Mouse (Mus musculus): ENCODE results near the gene Tmem87b. TPM values are rescaled to one million over a fixed set of nuclear protein-coding genes. Genes with fewer than 3 reads are reported as not detected.

Gene Tmem87b
- polyA plus RNA-seq, 1 experiment from 2014 or later, result 108 TPM

GRCm38 (mm10) chr2:128793958-128794357 is 24.0 kb upstream of the Tmem87b start:
- WGBS, result 60% methylated on average over 6 of the region's 6 CpGs
- no peaks in the 10 kb centered on the region for H3K9me3 ChIP-seq (ENCODE audit: control insufficient read depth)
- H3K4me1 ChIP-seq (replicated peaks; ENCODE audit: control insufficient read depth, insufficient read depth, low read length), result no peaks in the 10 kb centered on the region
- ATAC-seq, result peak; percentile 94
- no peak overlapping the region for H3K4me3 ChIP-seq (ENCODE audit: low read depth, low read length)
- H3K36me3 ChIP-seq (ENCODE audit: control insufficient read depth, insufficient read depth), result peaks cover 61% of the 10 kb centered on the region
- no peak for TF ChIP-seq CTCF (IDR thresholded peaks at IDR 0.05; ENCODE audit: low read depth)
- no peaks in the 10 kb centered on the region for H3K27me3 ChIP-seq (replicated peaks; ENCODE audit: control insufficient read depth, insufficient read depth, low read length)
- peak overlapping the region; percentile 70; the same call in 1 of the 2 replicates for H3K27ac ChIP-seq (ENCODE audit: low read depth, low read length)
- H3K4me2 ChIP-seq (replicated peaks; ENCODE audit: low read depth), result no peak overlapping the region
- H3K9ac ChIP-seq (ENCODE audit: low read depth, low read length), result no peak overlapping the region

DNA sequence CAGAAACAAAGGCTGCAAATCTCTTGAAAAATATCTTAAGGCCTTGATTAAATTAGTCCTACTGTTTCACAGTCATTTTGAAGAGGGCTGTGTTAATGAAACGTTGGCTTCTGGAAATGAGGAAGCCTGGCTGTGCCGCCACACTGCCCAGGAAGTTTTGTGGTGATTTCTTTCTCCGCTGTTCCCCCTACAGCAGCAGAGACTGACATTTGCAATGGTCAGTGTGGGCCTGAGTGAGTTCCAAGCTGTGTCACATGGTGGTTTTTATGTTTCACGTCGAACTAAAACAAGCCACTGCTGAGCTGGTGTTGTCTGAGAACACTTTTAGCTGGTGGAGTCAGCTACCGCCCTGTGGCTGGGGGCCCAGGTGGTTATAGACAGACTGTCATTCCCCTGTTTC is 21.5 kb upstream of the Tmem87b start:
- Histone ChIP-seq H3K4me1 (replicated peaks; ENCODE audit: control insufficient read depth, insufficient read depth, low read length) (no peaks in the 10 kb centered on the region), H3K4me3 (ENCODE audit: low read depth, low read length) (no peak overlapping the region), H3K27me3 (replicated peaks; ENCODE audit: control insufficient read depth, insufficient read depth, low read length) (no peaks in the 10 kb centered on the region), H3K9ac (ENCODE audit: low read depth, low read length) (no peak overlapping the region), H3K27ac (ENCODE audit: low read depth, low read length) (no peak overlapping the region), H3K9me3 (ENCODE audit: control insufficient read depth) (0 out of 2 replicates have a peak, but pooled peaks cover 6% of the 10 kb centered on the region), H3K36me3 (ENCODE audit: control insufficient read depth, insufficient read depth) (peaks cover 83% of the 10 kb centered on the region), H3K4me2 (replicated peaks; ENCODE audit: low read depth) (no peak overlapping the region)
- ATAC-seq, result no peak
- no peak for TF ChIP-seq CTCF (IDR thresholded peaks at IDR 0.05; ENCODE audit: low read depth)
- 73% methylated on average over 6 of the region's 6 CpGs for WGBS

GRCm38 (mm10) chr2:128803441-128803840 is 14.5 kb upstream of the Tmem87b start:
- no peak overlapping the region for H3K9ac ChIP-seq (ENCODE audit: low read depth, low read length)
- no peak overlapping the region for H3K4me2 ChIP-seq (replicated peaks; ENCODE audit: low read depth)
- H3K9me3 ChIP-seq (ENCODE audit: control insufficient read depth), result 0 out of 2 replicates have a peak, but pooled peaks cover 6% of the 10 kb centered on the region
- WGBS, result 84% methylated on average over 4 of the region's 4 CpGs
- ATAC-seq, result no peak
- H3K36me3 ChIP-seq (ENCODE audit: control insufficient read depth, insufficient read depth), result peaks cover 42% of the 10 kb centered on the region
- H3K27ac ChIP-seq (ENCODE audit: low read depth, low read length), result no peak overlapping the region
- H3K4me3 ChIP-seq (ENCODE audit: low read depth, low read length), result no peak overlapping the region
- TF ChIP-seq CTCF (IDR thresholded peaks at IDR 0.05; ENCODE audit: low read depth), result no peak
- H3K27me3 ChIP-seq (replicated peaks; ENCODE audit: control insufficient read depth, insufficient read depth, low read length), result no peaks in the 10 kb centered on the region
- no peaks in the 10 kb centered on the region for H3K4me1 ChIP-seq (replicated peaks; ENCODE audit: control insufficient read depth, insufficient read depth, low read length)

DNA sequence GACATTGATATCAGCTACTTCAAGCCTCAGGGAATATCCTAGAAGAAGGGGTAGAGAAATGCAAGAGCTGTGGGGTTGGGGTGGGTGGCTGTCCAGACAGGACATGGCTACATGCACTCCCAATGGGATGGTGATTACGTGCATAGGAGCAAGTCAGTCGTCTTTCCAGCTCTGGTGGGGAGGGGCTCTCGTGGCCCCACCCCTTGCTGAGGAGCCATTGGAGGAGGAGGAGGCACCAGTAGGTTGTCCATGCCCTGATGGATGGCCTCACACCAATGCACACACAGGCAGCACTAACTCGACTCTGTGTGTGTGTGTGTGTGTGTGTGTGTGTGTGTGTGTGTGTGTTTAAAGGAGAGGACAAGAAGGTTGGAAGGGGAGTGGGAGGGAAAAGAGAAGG is 12.6 kb upstream of the Tmem87b start:
- Histone ChIP-seq H3K4me3 (ENCODE audit: low read depth, low read length) (no peak overlapping the region), H3K9ac (ENCODE audit: low read depth, low read length) (no peak overlapping the region), H3K27ac (ENCODE audit: low read depth, low read length) (no peak overlapping the region), H3K27me3 (replicated peaks; ENCODE audit: control insufficient read depth, insufficient read depth, low read length) (no peaks in the 10 kb centered on the region), H3K36me3 (ENCODE audit: control insufficient read depth, insufficient read depth) (peaks cover 24% of the 10 kb centered on the region), H3K4me1 (replicated peaks; ENCODE audit: control insufficient read depth, insufficient read depth, low read length) (no peaks in the 10 kb centered on the region), H3K9me3 (ENCODE audit: control insufficient read depth) (0 out of 2 replicates have a peak, but pooled peaks cover under 1% of the 10 kb centered on the region), H3K4me2 (replicated peaks; ENCODE audit: low read depth) (no peak overlapping the region)
- TF ChIP-seq CTCF (IDR thresholded peaks at IDR 0.05; ENCODE audit: low read depth), result no peak
- WGBS, result 63% methylated on average over 4 of the region's 4 CpGs
- peak; percentile 20; the same call in 1 of the 2 replicates for ATAC-seq

- ATAC-seq, result peak; percentile 54; the same call in 1 of the 2 replicates
- H3K9me3 ChIP-seq (ENCODE audit: control insufficient read depth), result no peaks in the 10 kb centered on the region
- 44% methylated on average over 8 of the region's 8 CpGs for WGBS
These were observed 11.4 kb upstream of the Tmem87b start for GRCm38 (mm10) chr2:128806561-128806960.

DNA sequence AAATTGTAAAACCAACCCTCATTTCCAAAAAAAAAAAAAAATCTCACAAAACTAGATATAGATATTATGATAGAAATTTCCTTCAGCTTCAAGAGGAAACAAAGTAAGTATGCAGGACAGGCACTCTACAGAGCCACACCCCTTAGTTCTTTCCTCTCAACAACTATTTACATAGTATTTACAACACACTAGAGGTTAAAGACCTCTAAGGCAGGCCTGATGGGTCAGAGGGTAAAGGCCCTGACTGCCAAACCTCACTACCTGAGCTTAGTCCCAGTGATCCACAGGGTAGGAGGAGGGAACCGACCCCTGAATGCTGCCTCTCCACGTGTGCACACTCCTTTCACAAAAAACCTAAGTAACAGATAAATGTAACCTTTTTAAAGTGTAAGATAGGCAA is 5.2 kb upstream of the Tmem87b start:
- H3K9me3 ChIP-seq (ENCODE audit: control insufficient read depth), result no peaks in the 10 kb centered on the region
- no peak overlapping the region for H3K4me2 ChIP-seq (replicated peaks; ENCODE audit: low read depth)
- H3K27ac ChIP-seq (ENCODE audit: low read depth, low read length), result no peak overlapping the region
- no peaks in the 10 kb centered on the region for H3K36me3 ChIP-seq (ENCODE audit: control insufficient read depth, insufficient read depth)
- H3K4me3 ChIP-seq (ENCODE audit: low read depth, low read length), result no peak overlapping the region
- no peak for TF ChIP-seq CTCF (IDR thresholded peaks at IDR 0.05; ENCODE audit: low read depth)
- ATAC-seq, result 0 out of 2 replicates have a peak, but pooled peaks have one; percentile 19
- H3K27me3 ChIP-seq (replicated peaks; ENCODE audit: control insufficient read depth, insufficient read depth, low read length), result no peaks in the 10 kb centered on the region
- no peak overlapping the region for H3K9ac ChIP-seq (ENCODE audit: low read depth, low read length)
- no peaks in the 10 kb centered on the region for H3K4me1 ChIP-seq (replicated peaks; ENCODE audit: control insufficient read depth, insufficient read depth, low read length)
- WGBS, result 19% methylated on average over 2 of the region's 2 CpGs

More at GRCm38 (mm10) chr2:128806561-128806960, 11.4 kb upstream of the Tmem87b start:
- Histone ChIP-seq H3K9ac (ENCODE audit: low read depth, low read length) (no peak overlapping the region), H3K4me2 (replicated peaks; ENCODE audit: low read depth) (no peak overlapping the region), H3K27me3 (replicated peaks; ENCODE audit: control insufficient read depth, insufficient read depth, low read length) (no peaks in the 10 kb centered on the region), H3K4me3 (ENCODE audit: low read depth, low read length) (no peak overlapping the region), H3K27ac (ENCODE audit: low read depth, low read length) (peak overlapping the region; percentile 10; the same call in 1 of the 2 replicates), H3K36me3 (ENCODE audit: control insufficient read depth, insufficient read depth) (peaks cover 15% of the 10 kb centered on the region), H3K4me1 (replicated peaks; ENCODE audit: control insufficient read depth, insufficient read depth, low read length) (no peaks in the 10 kb centered on the region)
- no peak for TF ChIP-seq CTCF (IDR thresholded peaks at IDR 0.05; ENCODE audit: low read depth)

Data from intestine, postnatal 0 days (tissue).